Mouse (Mus musculus): ENCODE results near the gene Fam208a.

DNA sequence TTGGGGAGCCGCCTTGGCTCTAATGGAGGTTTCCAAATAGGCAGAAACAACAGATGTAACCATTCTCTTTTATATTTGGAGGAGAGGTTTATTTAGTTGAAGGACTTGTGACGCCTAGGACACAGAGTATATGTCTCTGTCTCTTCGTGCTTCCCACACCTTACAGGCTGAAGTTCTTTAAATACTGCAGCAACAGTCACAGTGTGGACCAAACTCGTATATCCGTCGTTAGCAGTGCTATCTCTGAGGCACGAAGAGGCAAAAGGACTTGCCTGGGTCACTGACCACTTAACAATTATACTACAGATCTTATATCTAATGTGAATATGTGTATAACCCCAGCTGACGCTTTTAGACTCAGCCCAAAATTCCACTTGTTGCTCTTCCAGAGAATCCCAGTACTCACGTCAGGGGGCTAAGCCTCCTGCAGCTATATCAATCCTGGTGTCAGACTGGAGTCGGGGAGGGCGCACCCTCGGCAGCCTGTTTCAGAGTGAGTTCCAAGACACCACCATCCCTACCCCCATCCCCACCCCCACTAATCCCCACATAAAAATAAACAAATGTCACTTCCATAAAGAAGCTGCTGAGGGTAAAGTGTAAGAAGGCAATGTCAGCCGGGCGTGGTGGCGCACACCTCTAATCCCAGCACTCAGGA is 80.1 kb downstream of the Fam208a start:
- TF ChIP-seq POLR2A (IDR thresholded peaks at IDR 0.05; ENCODE audit: low read depth, low read length) (no peak), CTCF (IDR thresholded peaks at IDR 0.05; ENCODE audit: extremely low read depth, insufficient read depth, insufficient read length, insufficient replicate concordance) (no peak)

Data from spleen, adult 2 months (tissue).